Mouse (Mus musculus) E14TG2a.4 (cell line): ENCODE measurements around the gene Spsb1.

ENCODE experiments used
- CTCF ChIP-seq: conservative IDR thresholded peaks from 2 replicates; pipeline ENCODE4 v1.5.1; 2014; ENCODE audit warnings: low read length
- NANOG ChIP-seq: IDR thresholded peaks from 2 replicates; pipeline ENCODE4 v1.6.1; 2014; ENCODE audit warnings: borderline replicate concordance, low read length, mixed read lengths

- TF ChIP-seq CTCF (no peak), NANOG (no peak)
These were observed 48.3 kb upstream of the Spsb1 start for GRCm38 (mm10) chr4:150003021-150003580.
